ENCODE assay signal across 7 mouse cellular contexts in genomic region chr2:116893988-116894363, GRCm38 (mm10). TPM values are rescaled to one million over a fixed set of nuclear protein-coding genes. Genes with fewer than 3 reads are reported as not detected.
DNase-seq lines count a peak whose midpoint lies in the region; ATAC-seq and TF ChIP-seq lines count a peak whose summit lies in the region.

No protein-coding gene starts in this region.

- no peaks in the 10 kb centered on the region for H3K9me3 ChIP-seq in heart, postnatal 0 days (replicated peaks; ENCODE audit: control insufficient read depth, low read length)

- no peak overlapping the region for H3K9ac ChIP-seq in heart, postnatal 0 days (replicated peaks; ENCODE audit: low read depth, low read length)

- TF ChIP-seq EP300 in heart, postnatal 0 days (IDR thresholded peaks at IDR 0.05; ENCODE audit: low read depth), result no peak

- ATAC-seq in CD4-positive, CD25-positive, alpha-beta regulatory T cell, adult 4 months, result peak; percentile 80
- peak; percentile 72 for ATAC-seq in heart, postnatal 0 days (ENCODE audit: insufficient read depth, low read depth)
- peak; percentile 91 for ATAC-seq in megakaryocyte-erythroid progenitor cell, adult 5-6 weeks (replicated peaks; ENCODE audit: low FRiP score, low TSS enrichment, poor library complexity, severe bottlenecking)

- H3K36me3 ChIP-seq in heart, postnatal 0 days (replicated peaks; ENCODE audit: control insufficient read depth, insufficient read depth, low read length), result no peaks in the 10 kb centered on the region

- 0 out of 2 replicates have a peak, but pooled peaks cover 3% of the 10 kb centered on the region for H3K27me3 ChIP-seq in heart, postnatal 0 days (ENCODE audit: control insufficient read depth, insufficient read depth, low read length)

- peak; percentile 43 for DNase-seq in A20 (ENCODE audit: low read depth, low spot score)
- DNase-seq in heart, postnatal 0 days (ENCODE audit: low spot score), result peak; percentile 86
- peak; percentile 45 to 64 for DNase-seq in kidney, postnatal 4 days
- DNase-seq in thymus, postnatal 14 days, result peak; percentile 14

- H3K4me1 ChIP-seq in cortical plate, adult 2 months (ENCODE audit: control insufficient read depth, insufficient read depth, low read length), result peaks cover 1% of the 10 kb centered on the region; the same call in 1 of the 2 replicates
- no peaks in the 10 kb centered on the region for H3K4me1 ChIP-seq in heart, postnatal 0 days (ENCODE audit: control insufficient read depth, insufficient read depth)

- no peak for TF ChIP-seq POLR2A in cortical plate, adult 2 months (IDR thresholded peaks at IDR 0.05; ENCODE audit: extremely low read depth, insufficient read depth, low read length)

- H3K4me3 ChIP-seq in cortical plate, adult 2 months (ENCODE audit: insufficient read depth, low read length), result peak overlapping the region; percentile 21
- no peak overlapping the region for H3K4me3 ChIP-seq in heart, postnatal 0 days (ENCODE audit: low read depth, low read length)

- WGBS in heart, postnatal 0 days, result 1% methylated on average over 9 of the region's 9 CpGs

- TF ChIP-seq CTCF in cortical plate, adult 2 months (IDR thresholded peaks at IDR 0.05; ENCODE audit: extremely low read depth, insufficient read depth, low read length), result peak; percentile 80
- peak; percentile 86 for TF ChIP-seq CTCF in heart, postnatal 0 days (IDR thresholded peaks at IDR 0.05; ENCODE audit: low read depth)

- no peak overlapping the region for H3K27ac ChIP-seq in cortical plate, adult 2 months (ENCODE audit: insufficient read depth, low read length)
- H3K27ac ChIP-seq in heart, postnatal 0 days (ENCODE audit: low read depth), result no peak overlapping the region

- peak overlapping the region; percentile 53 for H3K4me2 ChIP-seq in heart, postnatal 0 days (ENCODE audit: low read depth, low read length)

RNA-seq across cellular contexts. Expression of gene Tmco5, which starts 15.5 kb away (rescaled TPM):
- not detected for polyA plus RNA-seq in CD4-positive, CD25-positive, alpha-beta regulatory T cell, adult 4 months (2017; shearing (Covaris generic))
- polyA plus RNA-seq in cortical plate, adult 2 months (2012; rRNA removed), result 2.8 and 3.6 TPM in 2 replicates
- total RNA-seq in heart, postnatal 0 days (2014; rRNA removed; ENCODE audit: low replicate concordance), result not detected in 2 replicates
- polyA plus RNA-seq in heart, postnatal 0 days (2015; fragmentation: Nextera tagmentation; extraction: Ambion mirVana), result not detected in 2 replicates
- not detected in 2 replicates for total RNA-seq in megakaryocyte-erythroid progenitor cell, adult 5-6 weeks (2014; fragmentation: Nextera tagmentation)
- not detected in 2 replicates for total RNA-seq in megakaryocyte-erythroid progenitor cell, adult 5-6 weeks (2017)

Comparison
In these comparisons a context has a peak if more than half of its experiments do, and no peak if none do; other contexts are left out.
1. DNase-seq: peak in every context shown above with its lines; median percentile 86 in heart, postnatal 0 days; 54 in kidney, postnatal 4 days; 43 in A20; 14 in thymus, postnatal 14 days.